Mouse (Mus musculus): ENCODE results near the gene Olfr370. TPM values are rescaled to one million over a fixed set of nuclear protein-coding genes. Genes with fewer than 3 reads are reported as not detected.

Gene Olfr370
- polyA plus RNA-seq (2014; fragmentation: Illumina TruSeq; extraction: RNeasy Lipid Tissue Mini Kit (QIAGEN cat#74804); ENCODE audit: low read depth, low replicate concordance) = not detected

GRCm38 (mm10) chr8:83535736-83536135 lies at the start of gene Olfr370:
Olfr370 (plus strand) TSS chr8:83535780.

DNA sequence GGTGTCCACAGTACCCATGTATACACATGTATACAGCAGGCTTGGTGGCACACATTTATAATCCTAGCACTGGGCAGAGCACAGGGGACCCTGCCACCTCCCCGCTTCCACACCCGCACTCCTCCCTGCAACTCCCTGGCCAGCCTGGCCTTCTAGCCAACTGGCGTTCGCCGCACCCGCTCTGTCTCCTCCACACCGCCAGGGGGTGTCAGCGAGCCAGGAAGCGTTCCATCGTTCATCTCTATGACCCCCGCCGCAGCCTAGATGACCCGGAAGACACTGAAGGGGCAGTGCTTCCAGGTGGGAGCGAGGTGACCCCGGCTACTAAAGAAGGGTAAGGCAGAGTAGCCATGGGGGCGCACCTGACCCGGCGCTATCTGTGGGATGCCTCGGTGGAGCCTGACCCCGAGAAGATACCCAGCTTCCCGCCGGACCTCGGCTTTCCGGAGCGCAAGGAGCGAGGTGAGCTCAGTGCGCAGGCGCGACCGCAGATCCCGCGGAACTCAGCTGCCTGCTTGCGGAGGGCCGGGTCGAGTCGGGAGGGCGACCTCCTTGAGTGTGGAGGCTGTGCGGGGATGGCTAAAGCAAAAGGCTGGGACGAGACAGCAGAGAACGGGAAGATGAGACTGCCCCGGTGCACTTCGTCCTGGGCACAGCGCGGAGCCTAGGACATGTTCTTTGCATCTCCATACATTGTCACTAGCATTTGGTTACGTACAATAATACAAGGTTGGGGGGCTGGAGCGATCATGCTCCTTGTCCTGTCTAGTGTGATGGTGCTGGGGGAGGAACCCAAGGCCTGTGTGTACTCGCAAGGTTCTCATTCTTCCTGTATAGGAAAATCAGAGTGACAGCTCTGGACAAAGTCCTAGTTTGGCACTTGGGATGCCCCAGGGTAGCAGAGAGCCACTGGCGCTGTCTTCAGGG lies 31.2 kb downstream of the Olfr370 start, which contains the start of gene Ndufb7:
TSS of gene Ndufb7 (plus strand) at position 203 of the 927 bp plus-strand sequence.

Other genes with a start within 250 kb of the Olfr370 start
- gene Ucp1, start 245.4 kb upstream of the Olfr370 start, polyA plus RNA-seq (2014; fragmentation: Illumina TruSeq; extraction: RNeasy Lipid Tissue Mini Kit (QIAGEN cat#74804); ENCODE audit: low read depth, low replicate concordance) = not detected
- 61.4 TPM for gene Elmod2, start 203.3 kb upstream of the Olfr370 start, polyA plus RNA-seq (2014; fragmentation: Illumina TruSeq; extraction: RNeasy Lipid Tissue Mini Kit (QIAGEN cat#74804); ENCODE audit: low read depth, low replicate concordance)
- not detected for gene Mgat4d, start 187.3 kb upstream of the Olfr370 start, polyA plus RNA-seq (2014; fragmentation: Illumina TruSeq; extraction: RNeasy Lipid Tissue Mini Kit (QIAGEN cat#74804); ENCODE audit: low read depth, low replicate concordance)
- 0.76 TPM for gene Clgn, start 145.9 kb upstream of the Olfr370 start, polyA plus RNA-seq (2014; fragmentation: Illumina TruSeq; extraction: RNeasy Lipid Tissue Mini Kit (QIAGEN cat#74804); ENCODE audit: low read depth, low replicate concordance)
- 144 TPM for gene Scoc, start 77.4 kb upstream of the Olfr370 start, polyA plus RNA-seq (2014; fragmentation: Illumina TruSeq; extraction: RNeasy Lipid Tissue Mini Kit (QIAGEN cat#74804); ENCODE audit: low read depth, low replicate concordance)
- gene Ndufb7, start 30.9 kb downstream of the Olfr370 start, polyA plus RNA-seq (2014; fragmentation: Illumina TruSeq; extraction: RNeasy Lipid Tissue Mini Kit (QIAGEN cat#74804); ENCODE audit: low read depth, low replicate concordance) = 0.63 TPM
- gene Tecr, start 72.2 kb downstream of the Olfr370 start, polyA plus RNA-seq (2014; fragmentation: Illumina TruSeq; extraction: RNeasy Lipid Tissue Mini Kit (QIAGEN cat#74804); ENCODE audit: low read depth, low replicate concordance) = 19.4 TPM
- 12.3 TPM for gene Dnajb1, start 72.4 kb downstream of the Olfr370 start, polyA plus RNA-seq (2014; fragmentation: Illumina TruSeq; extraction: RNeasy Lipid Tissue Mini Kit (QIAGEN cat#74804); ENCODE audit: low read depth, low replicate concordance)
- not detected for gene Gipc1, start 116.9 kb downstream of the Olfr370 start, polyA plus RNA-seq (2014; fragmentation: Illumina TruSeq; extraction: RNeasy Lipid Tissue Mini Kit (QIAGEN cat#74804); ENCODE audit: low read depth, low replicate concordance)
- 1.3 TPM for gene Ptger1, start 130.9 kb downstream of the Olfr370 start, polyA plus RNA-seq (2014; fragmentation: Illumina TruSeq; extraction: RNeasy Lipid Tissue Mini Kit (QIAGEN cat#74804); ENCODE audit: low read depth, low replicate concordance)
- 20.5 TPM for gene Pkn1, start 163.4 kb downstream of the Olfr370 start, polyA plus RNA-seq (2014; fragmentation: Illumina TruSeq; extraction: RNeasy Lipid Tissue Mini Kit (QIAGEN cat#74804); ENCODE audit: low read depth, low replicate concordance)
- gene Ddx39, start 179.4 kb downstream of the Olfr370 start, polyA plus RNA-seq (2014; fragmentation: Illumina TruSeq; extraction: RNeasy Lipid Tissue Mini Kit (QIAGEN cat#74804); ENCODE audit: low read depth, low replicate concordance) = 7.6 TPM
- gene Adgre5, start 205.5 kb downstream of the Olfr370 start, polyA plus RNA-seq (2014; fragmentation: Illumina TruSeq; extraction: RNeasy Lipid Tissue Mini Kit (QIAGEN cat#74804); ENCODE audit: low read depth, low replicate concordance) = 10.3 TPM

All from sigmoid colon, adult 10 weeks (tissue).